Mouse (Mus musculus): ENCODE results near the gene Prl8a8. TPM values are rescaled to one million over a fixed set of nuclear protein-coding genes. Genes with fewer than 3 reads are reported as not detected.

The Prl8a8 gene
- not detected in 2 replicates for polyA plus RNA-seq (2015; fragmentation: Nextera tagmentation; extraction: Ambion mirVana)

GRCm38 (mm10) chr13:27513117-27513516, at the start of gene Prl8a8:
Gene Prl8a8, minus strand, starts transcription at chr13:27513217.

Other genes with a start within 250 kb of the Prl8a8 start
- not detected in 2 replicates for gene Prl6a1, start 200.6 kb downstream of the Prl8a8 start, polyA plus RNA-seq (2015; fragmentation: Nextera tagmentation; extraction: Ambion mirVana)
- 5.4 and 7.9 TPM in 2 replicates for gene Prl8a2, start 167.5 kb downstream of the Prl8a8 start, polyA plus RNA-seq (2015; fragmentation: Nextera tagmentation; extraction: Ambion mirVana)
- not detected in 2 replicates for gene Prl2b1, start 122.4 kb downstream of the Prl8a8 start, polyA plus RNA-seq (2015; fragmentation: Nextera tagmentation; extraction: Ambion mirVana)
- gene Prl8a6, start 74.5 kb downstream of the Prl8a8 start, polyA plus RNA-seq (2015; fragmentation: Nextera tagmentation; extraction: Ambion mirVana), result not detected in 2 replicates
- not detected in 2 replicates for gene Prl8a9, start 51.4 kb upstream of the Prl8a8 start, polyA plus RNA-seq (2015; fragmentation: Nextera tagmentation; extraction: Ambion mirVana)
- not detected in 2 replicates for gene Prl8a1, start 69.0 kb upstream of the Prl8a8 start, polyA plus RNA-seq (2015; fragmentation: Nextera tagmentation; extraction: Ambion mirVana)
- gene Prl7b1, start 97.4 kb upstream of the Prl8a8 start, polyA plus RNA-seq (2015; fragmentation: Nextera tagmentation; extraction: Ambion mirVana), result 1.2 and 1.4 TPM in 2 replicates
- gene Prl7a1, start 129.3 kb upstream of the Prl8a8 start, polyA plus RNA-seq (2015; fragmentation: Nextera tagmentation; extraction: Ambion mirVana), result not detected in 2 replicates
- not detected in 2 replicates for gene Prl7a2, start 154.8 kb upstream of the Prl8a8 start, polyA plus RNA-seq (2015; fragmentation: Nextera tagmentation; extraction: Ambion mirVana)
- gene Prl7d1, start 203.5 kb upstream of the Prl8a8 start, polyA plus RNA-seq (2015; fragmentation: Nextera tagmentation; extraction: Ambion mirVana), result not detected in 2 replicates

All from adrenal gland, postnatal 0 days (tissue).